In genomic region chr15:88738466-88738865, GRCm38 (mm10) we compare ENCODE assay signal across 12 mouse cellular contexts.
"Had no signal": no experiment of that assay in that cellular context is flagged by ENCODE, and none has a peak within 500 bp of the region (broad histone marks: within the 10 kb centered on the region; RNA-seq: fewer than 3 reads in every experiment).

No protein-coding gene starts in this region.

- DNase-seq: retina, postnatal 1 day; right cerebral cortex, adult 18-20 months; right cerebral cortex, postnatal 14 days; right cerebral cortex, postnatal 25 days; right cerebral cortex, postnatal 4 days; spleen, adult 18-20 months; thymus, adult 18-20 months; thymus, adult 2 months; thymus, postnatal 14 days; thymus, postnatal 25 days; thymus, postnatal 36 days; thymus, postnatal 4 days had no signal
